Mouse (Mus musculus) bone marrow macrophage, adult 2 months (primary cell): ENCODE results near the gene Dnajc14.

Experiments used
- CTCF ChIP-seq: IDR thresholded peaks from 2 replicates; pipeline ENCODE4 v1.5.1; 2012; ENCODE audit warnings: low read depth, mild to moderate bottlenecking, low read length, moderate library complexity
- POLR2A ChIP-seq: IDR thresholded peaks from 2 replicates; pipeline ENCODE4 v1.6.1; 2012; ENCODE audit warnings: mild to moderate bottlenecking, low read depth, low read length, borderline replicate concordance

DNA sequence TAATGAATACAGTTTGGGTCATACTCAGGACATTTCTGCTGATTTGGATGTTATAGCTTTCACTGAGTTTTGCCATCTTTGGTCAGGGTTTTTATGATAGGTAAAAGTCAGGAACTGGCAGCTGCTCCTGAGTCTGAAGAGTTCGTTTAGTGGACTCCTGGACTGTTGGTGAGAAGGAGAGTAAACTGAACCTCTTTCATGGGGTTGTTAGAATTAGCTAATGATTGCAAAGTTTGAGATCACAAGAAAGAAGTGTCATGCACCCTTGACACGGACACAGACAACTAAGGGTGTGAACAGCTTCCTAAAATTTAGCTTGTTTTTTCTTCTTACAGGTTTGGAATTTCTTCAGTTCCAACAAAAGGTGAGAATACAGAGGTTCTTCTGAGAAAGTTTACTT lies 44.6 kb downstream of the Dnajc14 start:
- TF ChIP-seq CTCF (no peak), POLR2A (no peak)
